Mouse (Mus musculus): ENCODE measurements around the gene Plxnb3.
A peak's percentile ranks its signal among the peaks of the same experiment; 100 is the strongest.

DNA sequence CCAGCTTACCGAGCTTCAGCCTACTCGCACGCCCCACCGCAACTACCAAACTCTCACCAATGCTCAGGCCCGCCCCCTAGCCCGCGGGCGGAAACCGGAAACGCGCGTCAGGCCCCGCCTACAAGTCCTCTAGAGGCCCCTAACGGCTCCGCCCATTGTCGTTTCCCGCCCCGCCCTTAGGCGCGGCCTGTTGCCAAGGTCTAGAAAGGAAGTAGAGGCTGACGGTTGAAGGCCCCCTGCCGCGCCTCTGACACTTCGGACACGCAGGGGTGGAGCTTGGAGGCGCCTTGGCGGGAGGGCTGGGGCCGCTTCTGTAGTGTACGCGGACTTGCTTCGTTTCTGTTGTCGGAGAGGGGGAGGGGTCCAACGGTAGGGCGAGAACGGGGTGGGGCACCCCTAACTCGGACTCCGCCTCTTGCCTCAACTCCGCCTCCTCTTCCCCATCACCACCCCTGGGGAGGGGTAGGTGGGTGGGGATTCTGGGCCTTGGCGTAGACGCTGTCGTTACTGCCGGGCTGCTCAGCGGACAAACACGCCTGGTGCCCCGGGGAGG is 40.7 kb upstream of the Plxnb3 start, which contains the start of the genes Bcap31 and Abcd1:
- no peak for TF ChIP-seq CTCF (IDR thresholded peaks at IDR 0.05; ENCODE audit: insufficient read depth, low read length)
- TF ChIP-seq POLR2A (IDR thresholded peaks at IDR 0.05; ENCODE audit: borderline replicate concordance, extremely low read depth, low read depth, low read length) = peak; percentile 90; the same call in 1 of the 2 replicates

Measured in lung, adult 2 months (tissue).